Mouse (Mus musculus) embryonic facial prominence, embryonic 13.5 days (tissue): ENCODE measurements at regions not wholly inside any gene's neighbourhood (a gene's known extent, or its start where the extent isn't known, plus 50 kb on each side); places are given as distances from the start of the nearest gene placed in this dataset.
"Not testable (repeated sequence)": the region's sequence is repeated elsewhere in the genome, so short reads cannot be mapped to it uniquely, and the experiment has no call there.

ENCODE experiments used
- ATAC-seq: fragments of 200-750 bp; cut with Nextera tagmentation; 2 replicates; pipeline ENCODE4 v1.8.0; 2017; ENCODE audit warnings: low read depth; ENCODE audit not compliant: insufficient number of reproducible peaks, insufficient read depth, low FRiP score, low TSS enrichment
- H3K27ac ChIP-seq: fragments of 300-500 bp; sonication (generic); 2 replicates; pipeline ENCODE4 v1.5.1; 2015; ENCODE audit warnings: moderate library complexity, mild to moderate bottlenecking, inconsistent platforms
- H3K27me3 ChIP-seq: fragments of 300-500 bp; sonication (generic); 2 replicates; pipeline ENCODE4 v1.6.1; 2015; ENCODE audit warnings: mild to moderate bottlenecking, inconsistent platforms
- H3K36me3 ChIP-seq: fragments of 300-500 bp; sonication (generic); 2 replicates; pipeline ENCODE4 v1.6.1; 2015; ENCODE audit warnings: mild to moderate bottlenecking, inconsistent platforms
- H3K4me1 ChIP-seq: fragments of 300-500 bp; sonication (generic); 2 replicates; pipeline ENCODE4 v1.6.1; 2015; ENCODE audit warnings: inconsistent platforms
- H3K4me2 ChIP-seq: fragments of 300-500 bp; sonication (generic); 2 replicates; pipeline ENCODE4 v1.6.1; 2015; ENCODE audit warnings: moderate library complexity, mild to moderate bottlenecking, inconsistent platforms
- H3K4me3 ChIP-seq: fragments of 300-500 bp; sonication (generic); 2 replicates; pipeline ENCODE4 v1.5.1; 2015; ENCODE audit warnings: mild to moderate bottlenecking, inconsistent platforms
- H3K9ac ChIP-seq: fragments of 300-500 bp; sonication (generic); 2 replicates; pipeline ENCODE4 v1.6.1; 2015; ENCODE audit warnings: mild to moderate bottlenecking, inconsistent platforms
- H3K9me3 ChIP-seq: fragments of 300-500 bp; sonication (generic); 2 replicates; pipeline ENCODE4 v1.6.1; 2016; ENCODE audit warnings: inconsistent platforms
- WGBS: fragments of 180-500 bp; shearing (Covaris S2); methylation state at CpG from one replicate; pipeline ENCODE4 v1.1.7; 2015; ENCODE audit warnings: mixed read lengths; 5-methylcytosine and 5-hydroxymethylcytosine counted together

- ATAC-seq = 0 out of 2 replicates have a peak, but pooled peaks have one; percentile 20
- 53% methylated on average over 5 of the region's 5 CpGs for WGBS
These were observed 109.0 kb upstream of the Shb start for GRCm38 (mm10) chr4:45641272-45641671.

GRCm38 (mm10) chr4:45640713-45641112 lies 108.4 kb upstream of the Shb start:
- no peak for ATAC-seq
- H3K9ac ChIP-seq = no peak overlapping the region
- no peaks in the 10 kb centered on the region; the same call in 1 of the 2 replicates for H3K27me3 ChIP-seq
- no peak overlapping the region for H3K27ac ChIP-seq
- 0 out of 2 replicates have a peak, but pooled peaks cover 9% of the 10 kb centered on the region for H3K4me1 ChIP-seq
- 67% methylated on average over 11 of the region's 11 CpGs for WGBS
- no peak overlapping the region for H3K4me2 ChIP-seq
- no peak overlapping the region for H3K4me3 ChIP-seq
- H3K9me3 ChIP-seq = no peaks in the 10 kb centered on the region; the same call in 1 of the 2 replicates
- H3K36me3 ChIP-seq = no peaks in the 10 kb centered on the region

More at GRCm38 (mm10) chr4:45641272-45641671, 109.0 kb upstream of the Shb start:
- Histone ChIP-seq H3K4me1 (0 out of 2 replicates have a peak, but pooled peaks cover 9% of the 10 kb centered on the region), H3K4me2 (no peak overlapping the region), H3K4me3 (no peak overlapping the region), H3K9me3 (no peaks in the 10 kb centered on the region; the same call in 1 of the 2 replicates), H3K9ac (no peak overlapping the region), H3K27ac (no peak overlapping the region), H3K36me3 (no peaks in the 10 kb centered on the region), H3K27me3 (no peaks in the 10 kb centered on the region; the same call in 1 of the 2 replicates)

- Histone ChIP-seq H3K36me3 (no peaks in the 10 kb centered on the region), H3K4me2 (no peak overlapping the region), H3K9ac (no peak overlapping the region), H3K4me3 (no peak overlapping the region), H3K4me1 (0 out of 2 replicates have a peak, but pooled peaks cover 9% of the 10 kb centered on the region), H3K27ac (no peak overlapping the region), H3K27me3 (no peaks in the 10 kb centered on the region; the same call in 1 of the 2 replicates), H3K9me3 (no peaks in the 10 kb centered on the region; the same call in 1 of the 2 replicates)
- WGBS = 87% methylated on average over 12 of the region's 12 CpGs
- no peak for ATAC-seq
These were observed 107.2 kb upstream of the Shb start for GRCm38 (mm10) chr4:45639397-45640034.

- no peak overlapping the region for H3K27ac ChIP-seq
These were observed 106.1 kb upstream of the Shb start for GRCm38 (mm10) chr4:45638411-45638810.

GRCm38 (mm10) chr4:45631276-45632045 lies 99.2 kb upstream of the Shb start:
- no peaks in the 10 kb centered on the region for H3K27me3 ChIP-seq
- no peak overlapping the region for H3K9ac ChIP-seq
- no peak for ATAC-seq
- H3K4me2 ChIP-seq = no peak overlapping the region
- no peak overlapping the region for H3K27ac ChIP-seq
- WGBS = 73% methylated on average over 7 of the region's 7 CpGs
- H3K4me3 ChIP-seq = no peak overlapping the region
- H3K9me3 ChIP-seq = no peaks in the 10 kb centered on the region; the same call in 1 of the 2 replicates
- H3K4me1 ChIP-seq = no peaks in the 10 kb centered on the region
- no peaks in the 10 kb centered on the region for H3K36me3 ChIP-seq

More at GRCm38 (mm10) chr4:45638411-45638810, 106.1 kb upstream of the Shb start:
- Histone ChIP-seq H3K4me2 (no peak overlapping the region), H3K9ac (no peak overlapping the region), H3K27me3 (no peaks in the 10 kb centered on the region; the same call in 1 of the 2 replicates), H3K9me3 (no peaks in the 10 kb centered on the region; the same call in 1 of the 2 replicates), H3K36me3 (no peaks in the 10 kb centered on the region), H3K4me1 (0 out of 2 replicates have a peak, but pooled peaks cover 9% of the 10 kb centered on the region), H3K4me3 (no peak overlapping the region)
- 33% methylated on average over 8 of the region's 8 CpGs for WGBS
- no peak for ATAC-seq

GRCm38 (mm10) chr4:45625633-45626032 lies 93.4 kb upstream of the Shb start:
- no peak overlapping the region for H3K4me2 ChIP-seq
- H3K27me3 ChIP-seq = no peaks in the 10 kb centered on the region
- no peaks in the 10 kb centered on the region for H3K36me3 ChIP-seq
- no peak for ATAC-seq
- H3K27ac ChIP-seq = no peak overlapping the region
- H3K9ac ChIP-seq = no peak overlapping the region
- no peaks in the 10 kb centered on the region; the same call in 1 of the 2 replicates for H3K9me3 ChIP-seq
- no peak overlapping the region for H3K4me3 ChIP-seq
- WGBS = 85% methylated on average over 7 of the region's 7 CpGs
- no peaks in the 10 kb centered on the region for H3K4me1 ChIP-seq

- Histone ChIP-seq H3K4me3 (no peak overlapping the region), H3K4me2 (no peak overlapping the region), H3K9ac (no peak overlapping the region), H3K36me3 (no peaks in the 10 kb centered on the region), H3K27me3 (no peaks in the 10 kb centered on the region), H3K4me1 (peaks cover 3% of the 10 kb centered on the region; the same call in 1 of the 2 replicates), H3K27ac (no peak overlapping the region), H3K9me3 (no peaks in the 10 kb centered on the region; the same call in 1 of the 2 replicates)
- no peak for ATAC-seq
- 88% methylated on average over 5 of the region's 5 CpGs for WGBS
These were observed 89.7 kb upstream of the Shb start for GRCm38 (mm10) chr4:45622017-45622416.

- Histone ChIP-seq H3K9ac (no peak overlapping the region), H3K36me3 (no peaks in the 10 kb centered on the region), H3K9me3 (no peaks in the 10 kb centered on the region), H3K4me3 (no peak overlapping the region), H3K4me1 (peaks cover 4% of the 10 kb centered on the region; the same call in 1 of the 2 replicates), H3K27me3 (no peaks in the 10 kb centered on the region), H3K27ac (no peak overlapping the region), H3K4me2 (no peak overlapping the region)
- WGBS = 23% methylated on average over 3 of the region's 3 CpGs
- no peak for ATAC-seq
These were observed 84.9 kb upstream of the Shb start for GRCm38 (mm10) chr4:45617126-45617525.

GRCm38 (mm10) chr4:45613498-45613897 lies 81.2 kb upstream of the Shb start:
- not testable (repeated sequence) for H3K4me1 ChIP-seq, H3K27me3 ChIP-seq, H3K4me2 ChIP-seq, H3K36me3 ChIP-seq, H3K9me3 ChIP-seq, H3K4me3 ChIP-seq, H3K9ac ChIP-seq, ATAC-seq, H3K27ac ChIP-seq
- 69% methylated on average over 3 of the region's 3 CpGs for WGBS

- Histone ChIP-seq H3K4me1 (peaks cover 2% of the 10 kb centered on the region; the same call in 1 of the 2 replicates), H3K4me3 (no peak overlapping the region), H3K27ac (no peak overlapping the region), H3K9me3 (no peaks in the 10 kb centered on the region), H3K27me3 (no peaks in the 10 kb centered on the region), H3K4me2 (no peak overlapping the region), H3K9ac (no peak overlapping the region), H3K36me3 (no peaks in the 10 kb centered on the region)
- WGBS = 47% methylated on average over 5 of the region's 5 CpGs
- no peak for ATAC-seq
These were observed 79.9 kb upstream of the Shb start for GRCm38 (mm10) chr4:45612132-45612531.

- Histone ChIP-seq H3K36me3 (no peaks in the 10 kb centered on the region), H3K9me3 (no peaks in the 10 kb centered on the region), H3K4me2 (no peak overlapping the region), H3K9ac (no peak overlapping the region), H3K27ac (no peak overlapping the region), H3K4me3 (no peak overlapping the region), H3K4me1 (no peaks in the 10 kb centered on the region), H3K27me3 (no peaks in the 10 kb centered on the region)
- 86% methylated on average over 5 of the region's 5 CpGs for WGBS
- ATAC-seq = no peak
These were observed 78.7 kb upstream of the Shb start for GRCm38 (mm10) chr4:45610937-45611336.
